Mouse (Mus musculus) embryonic facial prominence, embryonic 14.5 days (tissue): ENCODE results near the gene Arhgdia. TPM values are rescaled to one million over a fixed set of nuclear protein-coding genes. Genes with fewer than 3 reads are reported as not detected.

Experiments
- ATAC-seq: fragments of 200-750 bp; cut with Nextera tagmentation; 2 replicates; pipeline ENCODE4 v1.8.0; 2017; ENCODE audit warnings: low read depth, moderate number of reproducible peaks, moderate TSS enrichment
- DNase-seq: peaks from one replicate; pipeline ENCODE4 v3.0.0-alpha.2; 2015; ENCODE audit warnings: low spot score
- H3K27ac ChIP-seq: fragments of 300-500 bp; sonication (generic); replicated peaks from 2 replicates; pipeline ENCODE4 v1.5.1; 2014; ENCODE audit warnings: low read depth, mild to moderate bottlenecking, low read length, moderate library complexity
- H3K27me3 ChIP-seq: fragments of 300-500 bp; sonication (generic); replicated peaks from 2 replicates; pipeline ENCODE4 v1.6.1; 2014; ENCODE audit warnings: low read length; ENCODE audit not compliant: control insufficient read depth, insufficient read depth
- H3K36me3 ChIP-seq: fragments of 300-500 bp; sonication (generic); 2 replicates; pipeline ENCODE4 v1.6.1; 2014; ENCODE audit warnings: low read length, mixed read lengths; ENCODE audit not compliant: control insufficient read depth, insufficient read depth
- H3K4me1 ChIP-seq: fragments of 300-500 bp; sonication (generic); 2 replicates; pipeline ENCODE4 v1.6.1; 2014; ENCODE audit warnings: antibody characterized with exemption, low read length; ENCODE audit not compliant: control insufficient read depth, insufficient read depth
- H3K4me2 ChIP-seq: fragments of 300-500 bp; sonication (generic); 2 replicates; pipeline ENCODE4 v1.6.1; 2014; ENCODE audit warnings: low read depth, mild to moderate bottlenecking, low read length, moderate library complexity, mixed read lengths
- H3K4me3 ChIP-seq: fragments of 300-500 bp; sonication (generic); 2 replicates; pipeline ENCODE4 v1.5.1; 2014; ENCODE audit warnings: low read depth, mild to moderate bottlenecking, low read length
- H3K9ac ChIP-seq: fragments of 300-500 bp; sonication (generic); 2 replicates; pipeline ENCODE4 v1.6.1; 2014; ENCODE audit warnings: low read depth, mild to moderate bottlenecking, low read length, moderate library complexity, mixed read lengths
- H3K9me3 ChIP-seq: fragments of 300-500 bp; sonication (generic); 2 replicates; pipeline ENCODE4 v1.6.1; 2016; ENCODE audit warnings: low read length; ENCODE audit not compliant: control insufficient read depth
- WGBS: fragments of 180-500 bp; shearing (Covaris S2); extraction: QIAGEN DNeasy Blood & Tissue Kit; methylation state at CpG from one replicate; pipeline ENCODE4 v1.1.7; 2014; 5-methylcytosine and 5-hydroxymethylcytosine counted together
- polyA plus RNA-seq: library from polyadenylated mRNA; unstranded; fragments of >200 nt; fragmentation: Nextera tagmentation; extraction: Ambion mirVana; gene quantifications from 2 replicates; pipeline ENCODE4 v1.2.1, GENCODE M21; 2014

Arhgdia gene
- polyA plus RNA-seq, 1 experiment from 2014 or later = 558 TPM

- peaks cover 38% of the 10 kb centered on the region for H3K36me3 ChIP-seq
- 0 out of 2 replicates have a peak overlapping the region, but pooled peaks have one; percentile 94 for H3K9ac ChIP-seq
- H3K4me1 ChIP-seq = peaks cover 16% of the 10 kb centered on the region
- DNase-seq (no peak), ATAC-seq (no peak)
- 70% methylated on average over 11 of the region's 11 CpGs for WGBS
- no peak overlapping the region for H3K4me3 ChIP-seq
- no peaks in the 10 kb centered on the region for H3K27me3 ChIP-seq
- peaks cover 1% of the 10 kb centered on the region; the same call in 1 of the 2 replicates for H3K9me3 ChIP-seq
- H3K4me2 ChIP-seq = no peak overlapping the region
- H3K27ac ChIP-seq = no peak overlapping the region
These were observed 2.7 kb downstream of the Arhgdia start for GRCm38 (mm10) chr11:120578694-120579243.

- H3K4me1 ChIP-seq = peaks cover 16% of the 10 kb centered on the region
- no peaks in the 10 kb centered on the region for H3K27me3 ChIP-seq
- ATAC-seq = no peak
- no peak overlapping the region for H3K4me3 ChIP-seq
- no peak overlapping the region for H3K4me2 ChIP-seq
- H3K27ac ChIP-seq = no peak overlapping the region
- DNase-seq = no peak
- peaks cover 33% of the 10 kb centered on the region for H3K36me3 ChIP-seq
- no peaks in the 10 kb centered on the region for H3K9me3 ChIP-seq
- H3K9ac ChIP-seq = 0 out of 2 replicates have a peak overlapping the region, but pooled peaks have one; percentile 36
- 74% methylated on average over 9 of the region's 10 CpGs for WGBS
These were observed 3.3 kb downstream of the Arhgdia start for GRCm38 (mm10) chr11:120578024-120578693.

GRCm38 (mm10) chr11:120577211-120578023 lies 4.0 kb downstream of the Arhgdia start:
- WGBS = 81% methylated on average over 7 of the region's 7 CpGs
- DNase-seq = no peak
- 0 out of 2 replicates have a peak overlapping the region, but pooled peaks have one; percentile 36 for H3K9ac ChIP-seq
- H3K27me3 ChIP-seq = no peaks in the 10 kb centered on the region
- no peak overlapping the region for H3K4me2 ChIP-seq
- no peaks in the 10 kb centered on the region for H3K9me3 ChIP-seq
- H3K36me3 ChIP-seq = peaks cover 33% of the 10 kb centered on the region
- peaks cover 16% of the 10 kb centered on the region for H3K4me1 ChIP-seq
- no peak overlapping the region for H3K27ac ChIP-seq
- no peak overlapping the region for H3K4me3 ChIP-seq
- ATAC-seq = no peak

GRCm38 (mm10) chr11:120576365-120576981 lies 5.0 kb downstream of the Arhgdia start:
- no peaks in the 10 kb centered on the region for H3K9me3 ChIP-seq
- H3K4me3 ChIP-seq = no peak overlapping the region
- H3K4me2 ChIP-seq = no peak overlapping the region
- peaks cover 34% of the 10 kb centered on the region for H3K36me3 ChIP-seq
- H3K27ac ChIP-seq = no peak overlapping the region
- ATAC-seq (no peak), DNase-seq (no peak)
- 86% methylated on average over 3 of the region's 3 CpGs for WGBS
- H3K9ac ChIP-seq = no peak overlapping the region
- H3K4me1 ChIP-seq = peaks cover 19% of the 10 kb centered on the region
- H3K27me3 ChIP-seq = no peaks in the 10 kb centered on the region

- no peak for ATAC-seq
- Histone ChIP-seq H3K9ac (no peak overlapping the region), H3K9me3 (no peaks in the 10 kb centered on the region), H3K36me3 (peaks cover 40% of the 10 kb centered on the region), H3K4me2 (no peak overlapping the region), H3K4me3 (no peak overlapping the region), H3K27me3 (no peaks in the 10 kb centered on the region), H3K27ac (no peak overlapping the region), H3K4me1 (peaks cover 25% of the 10 kb centered on the region)
- DNase-seq = no peak
These were observed 5.5 kb downstream of the Arhgdia start for GRCm38 (mm10) chr11:120575940-120576339.

- ATAC-seq = no peak
- H3K4me2 ChIP-seq = no peak overlapping the region
- H3K27ac ChIP-seq = no peak overlapping the region
- WGBS = 77% methylated on average over 2 of the region's 2 CpGs
- DNase-seq = no peak
- H3K9ac ChIP-seq = 0 out of 2 replicates have a peak overlapping the region, but pooled peaks have one; percentile 97
- H3K36me3 ChIP-seq = peaks cover 47% of the 10 kb centered on the region
- H3K4me3 ChIP-seq = no peak overlapping the region
- peaks cover 20% of the 10 kb centered on the region for H3K4me1 ChIP-seq
- no peaks in the 10 kb centered on the region for H3K9me3 ChIP-seq
- H3K27me3 ChIP-seq = no peaks in the 10 kb centered on the region
These were observed 6.4 kb downstream of the Arhgdia start for GRCm38 (mm10) chr11:120575046-120575445.

GRCm38 (mm10) chr11:120574278-120574600 lies 7.2 kb downstream of the Arhgdia start:
- peaks cover 46% of the 10 kb centered on the region for H3K36me3 ChIP-seq
- peak overlapping the region; percentile 83 for H3K4me3 ChIP-seq
- H3K4me1 ChIP-seq = peaks cover 17% of the 10 kb centered on the region
- H3K4me2 ChIP-seq = peak overlapping the region; percentile 92
- no peaks in the 10 kb centered on the region for H3K9me3 ChIP-seq
- peak overlapping the region; percentile 96 for H3K27ac ChIP-seq
- WGBS = 40% methylated on average over 5 of the region's 5 CpGs
- DNase-seq (no peak), ATAC-seq (no peak)
- peak overlapping the region; percentile 97 for H3K9ac ChIP-seq
- no peaks in the 10 kb centered on the region for H3K27me3 ChIP-seq

GRCm38 (mm10) chr11:120573585-120574277 lies 7.7 kb downstream of the Arhgdia start:
- H3K4me2 ChIP-seq = peak overlapping the region; percentile 92
- 1% methylated on average over 23 of the region's 23 CpGs for WGBS
- H3K36me3 ChIP-seq = peaks cover 46% of the 10 kb centered on the region
- peak overlapping the region; percentile 96 for H3K27ac ChIP-seq
- no peak for ATAC-seq
- H3K4me3 ChIP-seq = peak overlapping the region; percentile 83
- peaks cover 17% of the 10 kb centered on the region for H3K4me1 ChIP-seq
- H3K9me3 ChIP-seq = no peaks in the 10 kb centered on the region
- no peaks in the 10 kb centered on the region for H3K27me3 ChIP-seq
- H3K9ac ChIP-seq = peak overlapping the region; percentile 97
- DNase-seq = no peak
